Mouse (Mus musculus): ENCODE measurements around the gene Tnfrsf25.
A peak's percentile ranks its signal among the peaks of the same experiment; 100 is the strongest.

Gene Tnfrsf25

GRCm38 (mm10) chr4:152120311-152121182 is 4.8 kb downstream of the Tnfrsf25 start:
- DNase-seq (ENCODE audit: low spot score in 2 of 2), result no peak

GRCm38 (mm10) chr4:152121183-152121505 is 5.4 kb downstream of the Tnfrsf25 start:
- DNase-seq (ENCODE audit: low spot score in 2 of 2), result no peak

- DNase-seq (ENCODE audit: low spot score in 2 of 2), result no peak
These were observed 8.7 kb downstream of the Tnfrsf25 start for GRCm38 (mm10) chr4:152124361-152124961.

- no peak for DNase-seq (ENCODE audit: low spot score in 2 of 2)
These were observed 9.7 kb downstream of the Tnfrsf25 start for GRCm38 (mm10) chr4:152125161-152126025.

DNA sequence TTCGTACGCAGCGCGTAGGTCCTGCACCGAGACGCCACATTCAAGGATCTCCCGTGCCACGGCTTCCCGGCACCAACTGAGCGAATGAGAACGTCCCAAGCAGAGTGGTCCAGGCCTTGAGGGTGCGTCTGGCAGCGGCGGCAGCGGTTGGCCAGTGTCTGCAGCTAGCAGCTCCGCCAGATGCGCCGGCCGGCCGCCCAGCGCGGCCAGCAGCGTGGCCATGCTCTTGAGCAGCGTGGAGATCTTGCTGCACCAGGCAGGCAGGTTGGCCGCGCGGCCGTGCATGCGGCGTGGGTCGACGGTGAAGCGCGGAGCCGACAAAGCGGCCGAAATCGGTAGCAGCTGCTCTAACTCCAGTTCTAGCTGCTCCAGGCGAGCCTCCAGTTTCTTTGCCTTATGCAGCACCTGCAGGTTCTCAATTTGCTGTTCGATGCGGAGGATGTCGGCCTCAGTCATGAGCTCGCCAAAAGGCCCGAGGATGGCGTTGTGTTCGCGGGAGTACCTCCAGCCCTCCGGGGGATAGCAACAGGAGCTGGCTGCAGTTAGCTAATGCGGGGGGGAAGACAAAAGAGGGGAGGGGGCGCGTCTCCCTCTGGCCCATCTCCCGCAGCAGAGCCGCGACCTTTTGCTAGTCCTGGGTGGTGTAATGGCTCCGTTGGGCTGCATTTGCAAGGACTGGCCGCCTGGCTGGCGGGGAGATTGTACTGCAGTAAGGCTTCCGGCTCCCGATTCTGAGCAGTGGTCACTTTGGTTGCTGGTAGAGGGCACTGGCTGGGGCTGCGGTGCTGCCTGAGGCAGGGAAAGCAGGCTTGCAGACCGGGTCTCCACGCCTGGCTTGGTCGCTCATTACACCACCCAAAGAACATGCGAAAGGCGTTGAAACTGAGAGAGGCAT is 10.5 kb downstream of the Tnfrsf25 start:
- DNase-seq (ENCODE audit: low spot score in 2 of 2), result no peak

DNA sequence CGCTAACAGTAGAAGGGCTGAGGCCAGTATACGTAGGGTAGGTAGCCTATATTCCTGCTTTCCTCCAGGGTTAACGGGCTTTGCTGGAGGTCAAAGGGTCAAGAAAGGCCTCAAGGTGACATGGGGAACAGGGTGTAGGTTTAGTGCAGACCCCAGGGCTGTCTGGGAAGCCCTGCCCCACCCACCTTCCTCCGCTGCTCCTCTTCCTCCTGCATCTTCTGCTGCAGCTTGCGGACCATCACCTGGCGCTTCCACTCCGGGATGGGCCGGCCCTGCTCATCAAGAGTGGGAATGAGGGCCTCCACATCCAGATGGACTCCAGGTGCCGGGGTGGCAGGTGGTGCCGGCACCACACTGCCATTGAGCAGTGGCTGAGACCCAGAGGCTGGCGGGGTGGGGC is 12.2 kb downstream of the Tnfrsf25 start:
- DNase-seq (ENCODE audit: low spot score in 2 of 2), result no peak

DNA sequence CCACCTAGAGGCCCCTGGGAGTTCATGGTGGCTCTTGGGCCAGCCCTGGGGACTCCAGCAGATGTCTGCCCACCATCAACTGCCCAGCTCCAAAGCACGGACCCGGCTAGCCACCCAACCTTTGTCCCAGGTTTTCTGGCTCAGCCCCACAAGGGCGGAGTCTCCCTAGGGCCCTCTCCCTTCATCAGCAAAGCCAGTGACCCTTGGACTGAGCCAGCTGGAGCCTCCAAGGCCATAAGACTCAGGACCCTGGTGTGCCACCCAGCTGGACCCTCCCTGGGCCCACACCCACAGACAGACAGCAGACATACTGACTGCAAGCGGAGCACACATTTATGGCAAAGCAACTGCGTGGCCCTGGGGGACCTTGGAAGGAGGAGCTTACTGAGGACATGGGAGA is 13.1 kb downstream of the Tnfrsf25 start:
- no peak for DNase-seq (ENCODE audit: low spot score in 2 of 2)

DNA sequence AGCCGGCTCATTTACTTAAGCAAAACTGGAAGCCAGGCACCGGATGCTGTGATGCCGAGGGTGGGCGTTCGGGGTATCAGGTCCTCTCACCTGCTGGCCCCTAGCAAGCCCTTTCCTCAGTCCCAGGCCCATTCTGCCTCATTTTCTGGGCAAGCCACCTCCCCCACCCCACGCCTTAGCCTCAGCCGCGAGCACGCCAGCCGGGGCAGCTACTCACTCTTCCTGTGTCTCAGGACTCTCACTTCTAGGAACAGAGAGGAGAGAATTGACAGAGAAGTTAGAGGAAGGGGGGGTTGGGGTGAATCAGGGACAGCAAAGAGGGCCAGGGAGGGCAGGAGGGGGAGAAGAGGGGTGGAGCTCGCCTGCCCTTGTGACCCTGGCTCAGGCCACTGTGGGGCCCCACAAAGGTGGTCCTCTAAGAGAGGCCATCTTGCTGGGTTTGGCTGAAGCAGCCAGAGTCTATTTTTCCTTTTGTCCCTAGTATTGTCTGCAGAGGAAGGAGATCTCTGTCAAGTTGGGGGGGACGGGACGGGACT is 13.7 kb downstream of the Tnfrsf25 start:
- DNase-seq (ENCODE audit: low spot score in 2 of 2), result no peak

DNA sequence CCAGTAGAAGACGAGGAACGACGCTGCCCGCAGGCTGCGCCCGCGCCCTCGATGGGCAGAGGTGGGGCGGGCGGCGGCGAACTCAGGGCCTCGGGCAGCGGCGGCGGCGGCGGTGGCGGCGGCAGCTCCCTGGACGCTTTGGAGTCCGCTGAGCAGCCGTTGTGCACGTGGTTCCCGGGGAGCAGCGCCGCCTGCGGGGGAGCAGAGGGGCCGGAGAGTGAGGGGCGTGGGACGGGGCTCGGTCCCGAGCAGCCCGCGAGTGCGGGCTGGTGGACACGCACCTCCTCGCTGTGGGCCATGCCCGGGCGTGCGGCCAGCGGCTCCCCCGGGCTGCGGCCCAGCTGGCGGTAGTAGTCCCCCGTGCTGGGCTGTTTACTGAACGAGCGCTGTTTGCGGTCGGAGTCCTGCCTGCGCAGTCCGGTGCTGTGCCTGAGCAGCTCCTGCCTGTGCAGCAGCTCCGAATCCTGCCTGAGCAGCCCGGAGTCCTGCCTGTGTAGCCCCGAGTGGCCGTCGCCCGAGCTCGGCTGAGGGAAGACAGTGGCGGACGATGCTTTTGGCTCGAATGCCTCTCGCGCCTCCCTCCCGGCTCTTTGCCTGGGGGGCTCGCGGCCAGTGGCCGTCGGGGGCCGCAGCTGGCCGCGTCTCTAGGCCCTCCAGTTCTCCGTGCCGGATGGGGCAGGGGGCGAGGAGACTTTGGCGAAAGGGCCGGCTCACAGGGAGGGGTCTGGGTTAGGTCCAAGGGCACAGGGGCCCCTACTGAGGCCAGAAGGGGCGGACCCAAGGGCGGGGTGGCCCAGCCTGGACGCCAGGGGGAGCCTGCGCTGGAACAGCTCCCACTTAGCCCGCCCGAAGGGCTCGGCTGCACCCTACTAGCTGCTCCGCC is 15.3 kb downstream of the Tnfrsf25 start:
- peak in 1 of 2 experiments; percentile 64 for DNase-seq (ENCODE audit: low spot score in 2 of 2)

DNA sequence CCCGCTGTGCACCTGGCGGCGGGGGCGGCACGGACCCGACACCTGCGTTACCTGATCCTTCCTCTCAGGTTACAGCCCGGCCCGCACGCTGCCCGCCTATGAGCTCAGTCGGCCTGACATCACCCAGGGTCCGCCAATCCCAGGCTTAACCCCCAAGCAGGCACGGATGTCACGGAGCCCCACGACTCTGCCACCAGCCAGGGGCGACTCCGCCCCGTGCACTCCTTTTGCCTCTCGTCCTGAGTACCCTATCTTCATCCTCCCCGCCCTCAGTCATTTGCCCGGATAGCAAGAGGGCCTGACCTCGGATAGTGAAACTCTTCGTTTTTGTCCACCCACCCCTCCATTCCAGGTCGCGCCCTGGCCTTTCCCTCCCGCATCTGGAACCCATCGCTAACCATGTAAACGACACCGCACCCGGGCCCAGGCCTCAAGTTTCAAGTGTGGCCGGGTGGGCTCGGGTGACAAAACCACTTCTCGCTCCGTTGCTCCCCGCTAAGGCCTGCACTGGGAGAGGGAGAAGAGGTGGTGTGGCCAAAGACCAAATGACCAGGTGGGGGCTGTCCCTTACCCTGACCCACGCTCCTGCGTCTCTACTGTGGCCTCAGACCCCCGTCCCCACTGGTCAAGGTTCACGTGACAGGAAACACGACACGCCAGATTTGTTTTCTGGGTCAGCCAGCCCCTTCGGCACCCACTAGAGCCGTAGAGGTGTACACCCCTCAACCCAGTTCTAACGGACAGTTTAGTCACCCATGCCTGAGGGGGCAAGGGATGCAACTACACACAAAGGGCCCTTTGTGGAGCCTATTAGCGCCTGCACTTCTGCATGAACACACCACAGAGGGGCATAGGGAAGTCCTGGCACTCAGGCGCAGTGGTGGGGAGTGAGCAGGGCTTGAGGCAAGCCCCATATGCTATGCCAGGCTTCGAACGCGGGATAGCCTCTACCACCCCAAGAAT is 16.4 kb downstream of the Tnfrsf25 start:
- no peak for DNase-seq (ENCODE audit: low spot score in 2 of 2)

- no peak for DNase-seq (ENCODE audit: low spot score in 2 of 2)
These were observed 17.0 kb downstream of the Tnfrsf25 start for GRCm38 (mm10) chr4:152132772-152133169.

DNA sequence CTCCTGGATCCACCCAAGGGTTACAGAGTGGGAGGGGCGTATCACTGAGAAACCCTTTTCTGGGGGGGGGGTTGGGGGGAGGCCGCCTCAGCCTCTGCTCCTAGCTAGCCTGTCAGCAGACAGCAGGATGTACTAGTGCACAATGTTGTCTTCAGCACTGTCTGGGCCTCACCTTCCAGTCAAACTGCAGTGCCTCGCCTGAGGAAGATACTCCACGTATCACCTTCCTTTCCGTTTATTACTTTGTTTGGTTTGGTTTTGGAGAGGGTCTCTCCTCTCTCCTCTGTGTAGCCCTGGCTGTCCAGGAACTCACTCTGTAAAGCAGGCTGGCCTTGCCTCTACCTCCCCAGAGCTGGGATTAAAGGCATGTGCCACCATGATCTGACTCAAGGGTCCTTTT is 17.5 kb downstream of the Tnfrsf25 start:
- no peak for DNase-seq (ENCODE audit: low spot score in 2 of 2)

GRCm38 (mm10) chr4:152134507-152134906 is 18.8 kb downstream of the Tnfrsf25 start:
- DNase-seq (ENCODE audit: low spot score in 2 of 2), result no peak

GRCm38 (mm10) chr4:152135363-152135762 is 19.6 kb downstream of the Tnfrsf25 start:
- DNase-seq (ENCODE audit: low spot score in 2 of 2), result no peak

GRCm38 (mm10) chr4:152136112-152136875 is 20.6 kb downstream of the Tnfrsf25 start:
- DNase-seq (ENCODE audit: low spot score in 2 of 2), result no peak

GRCm38 (mm10) chr4:152136876-152137250 is 21.1 kb downstream of the Tnfrsf25 start:
- DNase-seq (ENCODE audit: low spot score in 2 of 2), result no peak

DNA sequence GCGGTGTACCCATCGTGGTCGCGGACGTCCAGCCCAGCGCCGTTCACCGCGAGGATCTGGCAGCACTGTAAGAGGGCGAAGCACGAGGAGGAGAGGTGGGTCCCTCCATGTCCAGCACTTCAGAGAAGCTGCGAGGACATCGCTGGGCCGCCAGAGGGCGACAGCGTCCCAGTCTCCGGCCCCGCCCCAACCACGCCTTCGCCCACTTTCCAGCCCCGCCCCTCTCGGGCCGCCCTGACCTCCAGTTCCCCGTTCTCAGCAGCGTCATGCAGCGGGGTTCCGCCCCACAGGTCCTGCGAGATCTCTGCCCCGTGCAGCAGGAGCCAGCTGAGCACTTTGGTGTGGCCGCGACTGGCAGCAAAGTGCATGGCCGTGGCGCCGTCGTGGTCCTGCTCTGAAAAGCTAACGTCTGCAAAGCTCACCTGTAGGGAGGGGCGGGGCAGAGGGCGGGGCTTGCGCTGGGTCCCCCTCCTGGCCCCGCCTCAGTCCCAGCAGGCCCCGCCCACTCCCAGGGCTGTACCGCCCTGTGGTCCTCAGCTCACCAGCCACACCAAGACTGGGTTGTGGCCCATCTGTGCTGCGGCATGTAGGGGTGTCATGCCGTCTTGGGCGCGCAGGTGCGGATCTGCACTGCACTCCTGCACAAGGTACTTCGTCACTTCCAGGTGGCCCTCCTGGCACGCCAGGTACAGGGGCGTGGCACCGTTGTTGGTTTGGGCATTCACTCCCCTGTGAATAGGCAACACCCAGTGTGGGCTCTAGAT is 22.9 kb downstream of the Tnfrsf25 start:
- peak; percentile 84 to 95 for DNase-seq (ENCODE audit: low spot score in 2 of 2)

Data from urinary bladder, adult 18-20 months (tissue).